24 mouse cellular contexts compared by ENCODE assay signal in the genomic region with DNA sequence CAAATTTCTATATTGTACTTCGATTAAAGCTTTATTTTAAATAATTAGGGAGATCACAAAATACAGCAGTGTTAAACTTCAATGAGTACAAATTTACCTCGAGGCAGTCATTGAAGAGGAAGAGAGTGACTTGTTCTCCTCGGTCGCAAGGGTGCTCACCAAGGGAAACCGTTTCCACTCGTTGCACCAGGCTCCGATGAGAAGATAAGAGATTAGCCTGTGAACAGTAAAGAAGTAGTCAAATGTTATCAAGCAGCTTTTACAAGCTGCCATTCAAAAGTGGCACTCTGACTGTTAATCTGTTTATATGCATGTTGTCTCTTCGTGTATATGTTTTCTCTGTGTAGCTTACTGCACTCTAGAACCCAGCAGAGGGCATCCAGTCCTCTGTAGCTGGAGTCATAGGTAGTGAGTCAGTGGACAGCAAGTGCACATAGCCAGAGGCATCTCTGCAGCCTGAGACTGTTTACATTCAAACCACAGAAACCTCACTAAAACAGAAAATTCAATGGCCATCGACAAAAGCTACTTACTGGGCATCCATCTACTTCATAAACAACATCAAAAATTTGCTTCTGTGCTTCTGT. TPM values are rescaled to one million over a fixed set of nuclear protein-coding genes. Genes with fewer than 3 reads are reported as not detected.
DNase-seq lines count a peak whose midpoint lies in the region; ATAC-seq and TF ChIP-seq lines count a peak whose summit lies in the region.
"Had no signal": no experiment of that assay in that cellular context is flagged by ENCODE, and none has a peak within 500 bp of the region (broad histone marks: within the 10 kb centered on the region; RNA-seq: fewer than 3 reads in every experiment).

No protein-coding gene starts in this region.

- intact Hi-C loops in heart, adult 2 months (cut with DNase I) = no loop called here

- no peak for TF ChIP-seq POLR2A in heart, adult 2 months (IDR thresholded peaks at IDR 0.05; ENCODE audit: insufficient read depth, low read depth, low read length)

- WGBS in kidney, postnatal 0 days = 79% methylated on average over 9 of the region's 9 CpGs
- 88% methylated on average over 9 of the region's 9 CpGs for WGBS in kidney, embryonic 16.5 days
- 73% methylated on average over 9 of the region's 9 CpGs for WGBS in heart, adult 2 months

- peaks cover 27% of the 10 kb centered on the region for H3K36me3 ChIP-seq in kidney, postnatal 0 days (ENCODE audit: insufficient read depth, low read length)
- peaks cover 46% of the 10 kb centered on the region for H3K36me3 ChIP-seq in kidney, embryonic 16.5 days (ENCODE audit: insufficient read depth, low read length)
- no peaks in the 10 kb centered on the region for H3K36me3 ChIP-seq in heart, adult 2 months (ENCODE audit: control insufficient read depth, insufficient read depth, low read length)

- H3K4me3 ChIP-seq in kidney, postnatal 0 days (replicated peaks; ENCODE audit: low read depth, low read length) = no peak overlapping the region
- H3K4me3 ChIP-seq in kidney, embryonic 16.5 days (ENCODE audit: low read length) = no peak overlapping the region
- H3K4me3 ChIP-seq in heart, adult 2 months = no peak overlapping the region
- H3K4me3 ChIP-seq: forebrain, embryonic 13.5 days; heart, embryonic 10.5 days; heart, embryonic 15.5 days; hindbrain, embryonic 12.5 days; intestine, embryonic 15.5 days; liver, embryonic 15.5 days; lung, embryonic 15.5 days; midbrain, embryonic 12.5 days had no signal

- no peak overlapping the region for H3K27ac ChIP-seq in kidney, postnatal 0 days
- H3K27ac ChIP-seq in kidney, embryonic 16.5 days (ENCODE audit: low read length) = no peak overlapping the region
- no peak overlapping the region for H3K27ac ChIP-seq in heart, adult 2 months
- H3K27ac ChIP-seq: forebrain, embryonic 13.5 days; heart, embryonic 10.5 days; heart, embryonic 15.5 days; hindbrain, embryonic 12.5 days; hindbrain, postnatal 0 days; intestine, embryonic 15.5 days; liver, embryonic 15.5 days; lung, embryonic 15.5 days; midbrain, embryonic 12.5 days had no signal

- no peak for DNase-seq in kidney, postnatal 0 days (ENCODE audit: low spot score)
- peak; percentile 11 for DNase-seq in Muller cell, postnatal 12 days (ENCODE audit: inconsistent ontology term)
- DNase-seq in embryo, embryonic 9.5 days (ENCODE audit: extremely low spot score) = no peak
- DNase-seq in gastrocnemius, adult 8-10 months (ENCODE audit: low spot score in 2 of 2) = no peak
- DNase-seq in heart, adult 2 months = no peak
- DNase-seq: adrenal gland, postnatal 36 days; cerebellum, adult 11 months; cerebellum, adult 9-11 months; gastrocnemius, postnatal 14 days; kidney, adult 9 months; kidney, postnatal 25 days; liver had no signal

- no peak for TF ChIP-seq EP300 in heart, adult 2 months (IDR thresholded peaks at IDR 0.05; ENCODE audit: insufficient read depth, low read depth, low read length)

- H3K9me3 ChIP-seq in kidney, postnatal 0 days (replicated peaks; ENCODE audit: low read length) = no peaks in the 10 kb centered on the region
- H3K9me3 ChIP-seq in kidney, embryonic 16.5 days (ENCODE audit: low read length) = no peaks in the 10 kb centered on the region
- H3K9me3 ChIP-seq: forebrain, embryonic 13.5 days; heart, embryonic 10.5 days; heart, embryonic 15.5 days; hindbrain, embryonic 12.5 days; intestine, embryonic 15.5 days; liver, embryonic 15.5 days; lung, embryonic 15.5 days; midbrain, embryonic 12.5 days had no signal

- no peak overlapping the region for H3K4me2 ChIP-seq in kidney, postnatal 0 days (ENCODE audit: low read length)
- no peak overlapping the region for H3K4me2 ChIP-seq in kidney, embryonic 16.5 days (replicated peaks; ENCODE audit: low read depth, low read length)
- H3K4me2 ChIP-seq: forebrain, embryonic 13.5 days; heart, embryonic 15.5 days; hindbrain, embryonic 12.5 days; intestine, embryonic 15.5 days; liver, embryonic 15.5 days; lung, embryonic 15.5 days; midbrain, embryonic 12.5 days had no signal

- H3K79me2 ChIP-seq in heart, adult 2 months (replicated peaks; ENCODE audit: control insufficient read depth, insufficient read depth, low read length) = no peaks in the 10 kb centered on the region

- no peaks in the 10 kb centered on the region for H3K4me1 ChIP-seq in kidney, postnatal 0 days (replicated peaks; ENCODE audit: insufficient read depth, low read length)
- no peaks in the 10 kb centered on the region for H3K4me1 ChIP-seq in kidney, embryonic 16.5 days (ENCODE audit: insufficient read depth, low read length)
- H3K4me1 ChIP-seq in heart, adult 2 months (ENCODE audit: control insufficient read depth, insufficient read depth, low read length) = no peaks in the 10 kb centered on the region
- H3K4me1 ChIP-seq: forebrain, embryonic 13.5 days; heart, embryonic 10.5 days; heart, embryonic 15.5 days; hindbrain, embryonic 12.5 days; intestine, embryonic 15.5 days; liver, embryonic 15.5 days; lung, embryonic 15.5 days; midbrain, embryonic 12.5 days had no signal

- no peaks in the 10 kb centered on the region for H3K27me3 ChIP-seq in kidney, postnatal 0 days (ENCODE audit: insufficient read depth, low read length)
- H3K27me3 ChIP-seq in kidney, embryonic 16.5 days (ENCODE audit: insufficient read depth, low read length) = no peaks in the 10 kb centered on the region
- no peaks in the 10 kb centered on the region for H3K27me3 ChIP-seq in heart, adult 2 months (ENCODE audit: control insufficient read depth, insufficient read depth, low read length)
- H3K27me3 ChIP-seq: forebrain, embryonic 13.5 days; heart, embryonic 15.5 days; hindbrain, embryonic 12.5 days; intestine, embryonic 15.5 days; liver, embryonic 15.5 days; lung, embryonic 15.5 days; midbrain, embryonic 12.5 days had no signal

- ATAC-seq in kidney, postnatal 0 days (replicated peaks; ENCODE audit: low FRiP score, low read depth) = no peak
- ATAC-seq in kidney, embryonic 16.5 days (ENCODE audit: low FRiP score, low TSS enrichment) = no peak
- peak; percentile 58; the same call in 1 of the 2 replicates for ATAC-seq in common myeloid progenitor, adult 5-6 weeks (replicated peaks; ENCODE audit: low read depth, poor library complexity, severe bottlenecking)
- ATAC-seq: CD4-positive, CD25-positive, alpha-beta regulatory T cell, adult 4 months; forebrain, embryonic 13.5 days; hindbrain, postnatal 0 days; intestine, embryonic 15.5 days had no signal

- H3K9ac ChIP-seq in kidney, postnatal 0 days (ENCODE audit: low read depth, low read length) = no peak overlapping the region
- H3K9ac ChIP-seq in kidney, embryonic 16.5 days (replicated peaks; ENCODE audit: low read length) = no peak overlapping the region
- H3K9ac ChIP-seq in heart, adult 2 months (ENCODE audit: low read depth, low read length) = no peak overlapping the region
- H3K9ac ChIP-seq: forebrain, embryonic 13.5 days; heart, embryonic 15.5 days; hindbrain, embryonic 12.5 days; intestine, embryonic 15.5 days; liver, embryonic 15.5 days; lung, embryonic 15.5 days; midbrain, embryonic 12.5 days had no signal

- peak; percentile 28; the same call in 1 of the 2 replicates for TF ChIP-seq CTCF in kidney, postnatal 0 days (IDR thresholded peaks at IDR 0.05; ENCODE audit: low read depth)
- TF ChIP-seq CTCF in heart, adult 2 months (IDR thresholded peaks at IDR 0.05) = no peak

RNA-seq across cellular contexts. Expression of gene Ect2, which starts 31.7 kb away (rescaled TPM):
- 23.9 and 26.9 TPM in 2 replicates for polyA plus RNA-seq in kidney, postnatal 0 days (2015; fragmentation: Nextera tagmentation; extraction: Ambion mirVana)
- polyA plus RNA-seq in kidney, embryonic 16.5 days (2015; fragmentation: Nextera tagmentation; extraction: Ambion mirVana) = 58.9 and 63.9 TPM in 2 replicates
- total RNA-seq in common myeloid progenitor, adult 5-6 weeks (2017) = 46.3 and 65.1 TPM in 2 replicates
- under 1 TPM in 3 of 4 experiments, not detected in 1; 0.18 to 0.83 (median 0.22) TPM for total RNA-seq in gastrocnemius, adult 8-10 months (2022)
- total RNA-seq in heart, adult 2 months (2021) = under 1 TPM; 0.39 to 0.73 TPM
- 0.12 and 0.29 TPM in 2 replicates for polyA plus RNA-seq in heart, adult 2 months (2012; rRNA removed)

Comparison
In these comparisons a context has a peak if more than half of its experiments do, and no peak if none do; other contexts are left out.
1. RNA of gene Ect2, which starts 31.7 kb away (total RNA-seq): 46.3 to 65.1 TPM in common myeloid progenitor, adult 5-6 weeks; 0.39 to 0.73 TPM in heart, adult 2 months and 0.18 to 0.83 TPM in gastrocnemius, adult 8-10 months; every median in the first group is over 10 times any median in the second.